Mouse (Mus musculus) CH12.LX (cell line): ENCODE measurements around the gene Dlg2.

Source experiments
- CTCF ChIP-seq, 2 experiments: IDR thresholded peaks in 1 of 2; conservative IDR thresholded peaks in 1 of 2; 2 replicates each; pipeline ENCODE4 v1.5.1; 2011 to 2012; ENCODE audit warnings: low read depth in 2 of 2, low read length in 2 of 2, improper control_type of control experiment in 1 of 2, inconsistent platforms in 1 of 2, mild to moderate bottlenecking in 1 of 2, moderate library complexity in 1 of 2
- HCFC1 ChIP-seq: IDR thresholded peaks from 2 replicates; pipeline ENCODE4 v1.6.1; 2012; ENCODE audit warnings: low read depth, mild to moderate bottlenecking, inconsistent platforms, low read length, improper control_type of control experiment
- JUN ChIP-seq: IDR thresholded peaks from 2 replicates; pipeline ENCODE4 v1.6.1; 2011; ENCODE audit warnings: low read depth, mild to moderate bottlenecking, low read length, improper control_type of control experiment, moderate library complexity; ENCODE audit not compliant: insufficient read depth
- KAT2A ChIP-seq: IDR thresholded peaks from 2 replicates; pipeline ENCODE4 v1.6.1; 2012; ENCODE audit warnings: low read length, improper control_type of control experiment, inconsistent platforms; ENCODE audit not compliant: insufficient replicate concordance
- MAFK ChIP-seq: IDR thresholded peaks from 2 replicates; pipeline ENCODE4 v1.6.1; 2011; ENCODE audit warnings: low read length, improper control_type of control experiment; ENCODE audit not compliant: insufficient replicate concordance
- MAZ ChIP-seq: IDR thresholded peaks from 2 replicates; pipeline ENCODE4 v1.6.1; 2012; ENCODE audit warnings: low read depth, mild to moderate bottlenecking, inconsistent platforms, low read length, improper control_type of control experiment, moderate library complexity
- MEF2A ChIP-seq: IDR thresholded peaks from 2 replicates; pipeline ENCODE4 v1.6.1; 2014; ENCODE audit warnings: low read depth, mild to moderate bottlenecking, inconsistent platforms, low read length, improper control_type of control experiment, borderline replicate concordance
- NELFE ChIP-seq: IDR thresholded peaks from 2 replicates; pipeline ENCODE4 v1.6.1; 2011; ENCODE audit warnings: low read depth, low read length, improper control_type of control experiment
- POLR2A ChIP-seq: IDR thresholded peaks from 2 replicates; pipeline ENCODE4 v1.6.1; 2011; ENCODE audit warnings: low read depth, mild to moderate bottlenecking, improper control_type of control experiment, low read length
- UBTF ChIP-seq: IDR thresholded peaks from 2 replicates; pipeline ENCODE4 v1.6.1; 2012; ENCODE audit warnings: low read depth, mild to moderate bottlenecking, inconsistent platforms, low read length, improper control_type of control experiment, moderate library complexity
- ZNF384 ChIP-seq: IDR thresholded peaks from 2 replicates; pipeline ENCODE4 v1.6.1; 2012; ENCODE audit warnings: low read depth, low read length, improper control_type of control experiment, inconsistent platforms

GRCm38 (mm10) chr7:91810774-91811173, 1334.3 kb downstream of the Dlg2 start:
- no peak for TF ChIP-seq POLR2A
- no peak for TF ChIP-seq CTCF (conservative IDR thresholded peaks at IDR 0.05 in 1 of 2, IDR thresholded peaks at IDR 0.05 in 1 of 2; ENCODE audit: low read depth in 2 of 2, low read length in 2 of 2)
- no peak for TF ChIP-seq ZNF384
- no peak for TF ChIP-seq MAFK
- TF ChIP-seq MAZ, result no peak
- no peak for TF ChIP-seq MEF2A
- no peak for TF ChIP-seq KAT2A
- no peak for TF ChIP-seq UBTF
- TF ChIP-seq JUN, result no peak
- no peak for TF ChIP-seq HCFC1
- no peak for TF ChIP-seq NELFE
